Mouse (Mus musculus) limb, embryonic 11.5 days (tissue): ENCODE results near the gene Kpna2. TPM values are rescaled to one million over a fixed set of nuclear protein-coding genes. Genes with fewer than 3 reads are reported as not detected.
A peak's percentile ranks its signal among the peaks of the same experiment; 100 is the strongest.

Source experiments
- ATAC-seq: fragments of 200-750 bp; cut with Nextera tagmentation; 2 replicates; pipeline ENCODE4 v1.8.0; 2017; ENCODE audit warnings: low read depth; ENCODE audit not compliant: insufficient number of reproducible peaks, low FRiP score, low TSS enrichment
- DNase-seq: peaks from one replicate; pipeline ENCODE4 v3.0.0-alpha.2; 2015; ENCODE audit warnings: low spot score
- H3K27ac ChIP-seq: fragments of 300-500 bp; sonication (generic); replicated peaks from 2 replicates; pipeline ENCODE4 v1.5.1; 2014; ENCODE audit warnings: low read depth, mild to moderate bottlenecking, low read length
- H3K27me3 ChIP-seq: fragments of 300-500 bp; sonication (generic); 2 replicates; pipeline ENCODE4 v1.6.1; 2014; ENCODE audit warnings: mild to moderate bottlenecking, low read length, mixed read lengths; ENCODE audit not compliant: control insufficient read depth, insufficient read depth
- H3K36me3 ChIP-seq: fragments of 300-500 bp; sonication (generic); 2 replicates; pipeline ENCODE4 v1.6.1; 2014; ENCODE audit warnings: mild to moderate bottlenecking, low read length, moderate library complexity, mixed read lengths; ENCODE audit not compliant: control insufficient read depth, insufficient read depth
- H3K4me1 ChIP-seq: fragments of 300-500 bp; sonication (generic); 2 replicates; pipeline ENCODE4 v1.6.1; 2014; ENCODE audit warnings: low read length, mixed read lengths; ENCODE audit not compliant: control insufficient read depth, insufficient read depth
- H3K4me2 ChIP-seq: fragments of 300-500 bp; sonication (generic); 2 replicates; pipeline ENCODE4 v1.6.1; 2014; ENCODE audit warnings: low read depth, mild to moderate bottlenecking, moderate library complexity; ENCODE audit not compliant: severe bottlenecking
- H3K4me3 ChIP-seq: fragments of 300-500 bp; sonication (generic); 2 replicates; pipeline ENCODE4 v1.5.1; 2014; ENCODE audit warnings: low read depth, low read length
- H3K9ac ChIP-seq: fragments of 300-500 bp; sonication (generic); 2 replicates; pipeline ENCODE4 v1.6.1; 2014; ENCODE audit warnings: mild to moderate bottlenecking, low read length
- H3K9me3 ChIP-seq: fragments of 300-500 bp; sonication (generic); 2 replicates; pipeline ENCODE4 v1.6.1; 2016; ENCODE audit warnings: low read length; ENCODE audit not compliant: control insufficient read depth
- WGBS: fragments of 180-500 bp; shearing (Covaris S2); extraction: QIAGEN DNeasy Blood & Tissue Kit; methylation state at CpG from one replicate; pipeline ENCODE4 v1.1.7; 2014; 5-methylcytosine and 5-hydroxymethylcytosine counted together
- polyA plus RNA-seq: library from polyadenylated mRNA; unstranded; fragments of >200 nt; fragmentation: Nextera tagmentation; extraction: Ambion mirVana; gene quantifications from 2 replicates; pipeline ENCODE4 v1.2.1, GENCODE M21; 2014

Kpna2 gene
- polyA plus RNA-seq, 1 experiment from 2014 or later: 640 TPM

DNA sequence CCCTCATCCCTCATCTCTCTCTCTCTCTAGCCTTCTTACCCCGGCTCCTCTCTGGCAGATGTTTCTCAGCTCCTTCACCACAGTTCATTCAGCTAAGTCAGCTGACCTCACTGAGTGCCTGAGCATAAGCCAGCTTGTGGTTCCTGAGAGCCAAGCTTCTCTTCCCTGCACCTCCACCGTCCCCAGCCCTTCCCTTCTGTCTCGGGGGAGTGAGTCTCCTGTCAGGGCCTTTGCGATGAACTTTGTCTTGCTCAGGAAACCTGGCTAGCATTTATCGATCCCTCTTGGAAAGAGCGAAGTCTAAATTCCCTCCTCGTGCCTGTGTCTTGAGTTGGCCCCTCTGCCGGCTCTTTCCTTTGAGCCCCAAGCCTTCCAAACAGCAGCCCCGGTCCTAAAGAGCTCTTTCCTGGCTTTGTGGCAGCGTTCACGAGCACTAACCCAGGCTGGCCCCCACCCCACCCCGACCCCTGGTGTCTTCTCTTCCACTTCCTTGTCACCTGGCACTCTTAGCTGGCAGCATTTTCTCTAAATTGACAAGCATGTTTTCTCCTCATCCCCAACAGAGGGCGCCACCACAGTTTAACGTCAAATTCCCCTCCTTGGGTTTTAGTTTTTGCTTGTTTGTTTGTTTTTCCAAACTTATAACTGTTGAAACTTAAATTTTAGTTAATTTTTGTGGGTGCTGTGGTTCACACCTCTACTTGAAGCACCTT lies 15.4 kb upstream of the Kpna2 start:
- DNase-seq (no peak), ATAC-seq (no peak)
- Histone ChIP-seq H3K4me2 (no peak overlapping the region), H3K36me3 (no peaks in the 10 kb centered on the region), H3K27ac (no peak overlapping the region), H3K9me3 (no peaks in the 10 kb centered on the region), H3K4me1 (0 out of 2 replicates have a peak, but pooled peaks cover 2% of the 10 kb centered on the region), H3K9ac (no peak overlapping the region), H3K27me3 (no peaks in the 10 kb centered on the region), H3K4me3 (no peak overlapping the region)
- WGBS: 46% methylated on average over 14 of the region's 14 CpGs

GRCm38 (mm10) chr11:107014020-107014585 lies 14.8 kb upstream of the Kpna2 start:
- 76% methylated on average over 11 of the region's 11 CpGs for WGBS
- ATAC-seq: no peak

DNA sequence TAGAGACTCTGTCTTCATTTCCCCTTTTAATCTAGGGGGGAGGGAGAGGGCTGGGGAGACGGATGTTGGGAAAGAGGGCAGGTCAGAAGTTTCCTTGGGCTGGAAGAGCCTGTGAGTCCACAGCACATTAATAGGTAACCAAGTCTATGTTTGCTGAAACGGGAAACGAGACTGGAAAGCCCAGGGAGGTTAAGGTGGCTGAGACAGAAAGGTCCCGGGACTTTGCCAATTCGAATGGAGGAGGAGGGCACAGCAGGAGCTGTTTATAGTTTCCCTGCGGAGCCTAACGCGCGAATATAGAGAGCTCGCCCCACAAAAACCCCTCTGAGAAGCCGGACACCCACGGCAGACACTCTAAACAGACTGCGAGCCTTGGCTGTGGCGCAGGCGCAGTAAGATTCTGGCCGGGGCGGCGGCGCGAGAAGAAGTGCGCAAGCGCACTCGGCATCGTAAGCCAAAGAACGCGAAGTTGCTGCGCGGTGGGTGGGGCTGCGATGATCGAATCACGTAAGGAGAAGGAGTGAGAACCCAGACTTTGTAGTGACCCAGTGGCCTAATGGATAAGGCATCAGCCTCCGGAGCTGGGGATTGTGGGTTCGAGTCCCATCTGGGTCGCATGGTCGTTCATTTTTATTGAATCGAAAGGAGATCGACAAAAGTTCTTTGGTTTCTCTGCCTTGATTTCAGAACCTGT lies 13.1 kb upstream of the Kpna2 start:
- H3K4me1 ChIP-seq: 0 out of 2 replicates have a peak, but pooled peaks cover 2% of the 10 kb centered on the region
- H3K9me3 ChIP-seq: no peaks in the 10 kb centered on the region
- under 1% methylated on average over 37 of the region's 37 CpGs for WGBS
- peak overlapping the region; percentile 54 for H3K4me3 ChIP-seq
- DNase-seq (peak; percentile 100), ATAC-seq (peak; percentile 92)
- no peaks in the 10 kb centered on the region for H3K36me3 ChIP-seq
- peak overlapping the region; percentile 73 for H3K9ac ChIP-seq
- H3K4me2 ChIP-seq: peak overlapping the region; percentile 42
- H3K27me3 ChIP-seq: no peaks in the 10 kb centered on the region
- H3K27ac ChIP-seq: peak overlapping the region; percentile 89

More at GRCm38 (mm10) chr11:107014020-107014585, 14.8 kb upstream of the Kpna2 start:
- H3K4me2 ChIP-seq: no peak overlapping the region
- H3K27me3 ChIP-seq: no peaks in the 10 kb centered on the region
- H3K27ac ChIP-seq: no peak overlapping the region
- no peak for DNase-seq
- H3K4me3 ChIP-seq: no peak overlapping the region
- H3K9ac ChIP-seq: no peak overlapping the region
- H3K9me3 ChIP-seq: no peaks in the 10 kb centered on the region
- no peaks in the 10 kb centered on the region for H3K36me3 ChIP-seq
- 0 out of 2 replicates have a peak, but pooled peaks cover 2% of the 10 kb centered on the region for H3K4me1 ChIP-seq

DNA sequence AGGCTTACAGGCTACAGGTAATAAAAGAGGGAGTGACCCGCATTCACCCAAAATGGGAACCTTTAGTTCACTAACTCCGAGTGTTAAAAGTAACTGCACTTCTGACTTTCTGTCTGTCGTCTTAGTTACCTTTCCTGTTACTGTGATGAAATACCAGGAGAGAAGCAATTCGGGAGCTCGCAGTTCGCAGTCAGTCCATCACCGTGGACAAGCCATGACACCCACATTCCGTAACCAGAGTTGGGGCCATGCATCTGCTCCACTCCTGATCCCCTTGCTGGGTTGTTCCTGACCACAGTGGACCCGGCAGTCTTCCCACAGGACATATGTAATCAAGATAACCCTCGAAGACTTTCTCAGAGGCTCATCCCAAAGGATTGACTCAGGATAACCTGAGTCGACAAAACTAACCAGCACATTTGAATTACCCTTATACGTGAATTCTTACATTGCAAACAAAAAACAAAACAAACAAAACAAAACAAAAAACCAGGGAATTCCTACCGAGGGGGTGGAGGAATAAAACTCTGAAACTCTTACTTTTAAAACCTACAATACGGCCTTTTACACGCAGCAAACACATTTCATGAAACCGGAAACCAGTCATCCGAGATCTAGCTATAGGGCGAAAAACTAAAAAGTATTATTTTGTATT lies 12.5 kb upstream of the Kpna2 start:
- Histone ChIP-seq H3K9ac (peak overlapping the region; percentile 73), H3K4me3 (peak overlapping the region; percentile 54), H3K27me3 (no peaks in the 10 kb centered on the region), H3K4me2 (peak overlapping the region; percentile 42), H3K36me3 (no peaks in the 10 kb centered on the region), H3K27ac (peak overlapping the region; percentile 89), H3K4me1 (0 out of 2 replicates have a peak, but pooled peaks cover 2% of the 10 kb centered on the region), H3K9me3 (no peaks in the 10 kb centered on the region)
- DNase-seq: peak; percentile 30
- 33% methylated on average over 18 of the region's 18 CpGs for WGBS
- no peak for ATAC-seq

DNA sequence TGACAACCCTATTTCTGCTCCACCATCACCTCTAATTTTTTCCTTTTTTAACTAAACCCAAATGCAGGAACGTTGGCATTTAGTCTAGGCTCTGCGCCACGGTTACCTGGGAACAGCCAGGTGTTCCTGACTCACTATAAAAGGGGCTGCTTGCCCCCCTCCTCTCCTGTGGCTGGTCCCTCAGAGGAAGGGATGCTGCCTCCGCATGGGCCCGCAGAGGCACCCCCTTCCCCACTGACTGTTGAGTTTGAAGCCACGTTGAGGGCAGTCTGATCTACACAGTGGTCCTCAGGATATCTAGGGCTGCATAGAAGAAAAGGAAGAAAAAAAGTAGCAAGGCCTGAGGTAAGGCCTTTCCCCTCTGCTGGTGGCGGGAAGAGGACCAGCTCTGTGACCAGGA lies 11.8 kb upstream of the Kpna2 start:
- no peaks in the 10 kb centered on the region for H3K27me3 ChIP-seq
- H3K36me3 ChIP-seq: no peaks in the 10 kb centered on the region
- H3K27ac ChIP-seq: no peak overlapping the region
- H3K9me3 ChIP-seq: no peaks in the 10 kb centered on the region
- no peak overlapping the region for H3K4me3 ChIP-seq
- no peak overlapping the region; the same call in 1 of the 2 replicates for H3K9ac ChIP-seq
- 0 out of 2 replicates have a peak, but pooled peaks cover 2% of the 10 kb centered on the region for H3K4me1 ChIP-seq
- no peak overlapping the region for H3K4me2 ChIP-seq
- ATAC-seq (no peak), DNase-seq (no peak)
- 73% methylated on average over 7 of the region's 7 CpGs for WGBS

GRCm38 (mm10) chr11:107010447-107010846 lies 11.1 kb upstream of the Kpna2 start:
- H3K36me3 ChIP-seq: no peaks in the 10 kb centered on the region
- H3K9ac ChIP-seq: no peak overlapping the region
- no peaks in the 10 kb centered on the region for H3K27me3 ChIP-seq
- H3K4me1 ChIP-seq: 0 out of 2 replicates have a peak, but pooled peaks cover 2% of the 10 kb centered on the region
- H3K27ac ChIP-seq: no peak overlapping the region
- H3K4me2 ChIP-seq: no peak overlapping the region
- no peaks in the 10 kb centered on the region for H3K9me3 ChIP-seq
- H3K4me3 ChIP-seq: no peak overlapping the region
- no peak for ATAC-seq
- no peak for DNase-seq
- 97% methylated on average over 3 of the region's 3 CpGs for WGBS

DNA sequence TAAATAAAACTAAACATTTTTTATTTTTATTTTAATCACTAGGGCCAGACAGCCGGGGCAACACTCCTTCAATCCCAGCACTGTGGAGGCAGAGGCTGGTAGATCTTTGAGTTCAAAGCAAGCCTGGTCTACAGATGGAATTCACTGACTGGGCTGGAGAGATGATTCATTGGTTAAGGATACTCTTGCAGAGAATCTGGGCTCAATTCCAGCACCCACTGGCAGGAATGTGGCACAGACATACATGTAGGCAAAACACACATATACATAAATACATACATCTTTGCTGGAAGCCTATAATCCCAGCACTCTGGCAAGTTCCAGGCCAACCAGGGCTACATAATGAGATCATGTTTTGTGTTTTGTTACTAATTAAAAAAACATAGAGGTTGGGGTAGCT lies 6.2 kb upstream of the Kpna2 start:
- Histone ChIP-seq H3K27me3 (no peaks in the 10 kb centered on the region), H3K36me3 (no peaks in the 10 kb centered on the region), H3K9me3 (no peaks in the 10 kb centered on the region), H3K4me3 (no peak overlapping the region), H3K27ac (no peak overlapping the region), H3K4me2 (no peak overlapping the region), H3K4me1 (no peaks in the 10 kb centered on the region), H3K9ac (no peak overlapping the region)
- WGBS: 92% methylated on average over 1 of the region's 1 CpGs
- ATAC-seq (no peak), DNase-seq (no peak)
